Mouse (Mus musculus): Measurements from ENCODE around the gene Tmem245. TPM values are rescaled to one million over a fixed set of nuclear protein-coding genes. Genes with fewer than 3 reads are reported as not detected.

Gene Tmem245
- 10.8 and 13.4 TPM in 2 replicates for polyA plus RNA-seq (2016; fragmentation: Nextera tagmentation; extraction: Ambion mirVana)

- peak; percentile 92 for DNase-seq (ENCODE audit: low spot score)
- no peaks in the 10 kb centered on the region for H3K27me3 ChIP-seq (ENCODE audit: insufficient read depth, poor library complexity, severe bottlenecking)
- peak within 1 kb of the TSS; percentile 96 for H3K27ac ChIP-seq
- H3K4me3 ChIP-seq: peak within 1 kb of the TSS; percentile 81
- peaks cover 46% of the 10 kb centered on the region for H3K4me1 ChIP-seq (replicated peaks)
- no peaks in the 10 kb centered on the region for H3K36me3 ChIP-seq
- H3K9me3 ChIP-seq: no peaks in the 10 kb centered on the region
- WGBS: under 1% methylated on average over 107 of the region's 107 CpGs
These were observed at the start of gene Tmem245 for GRCm38 (mm10) chr4:56946641-56947640. Gene Tmem245, minus strand, starts transcription at chr4:56947437.

GRCm38 (mm10) chr4:56993331-56993730, 46.1 kb upstream of the Tmem245 start:
- peaks cover 23% of the 10 kb centered on the region for H3K4me1 ChIP-seq (replicated peaks)
- peaks cover 47% of the 10 kb centered on the region for H3K27me3 ChIP-seq (ENCODE audit: insufficient read depth, poor library complexity, severe bottlenecking)
- 88% methylated on average over 7 of the region's 7 CpGs for WGBS
- no peak for DNase-seq (ENCODE audit: low spot score)
- H3K9me3 ChIP-seq: peaks cover 6% of the 10 kb centered on the region; the same call in 1 of the 2 replicates
- H3K36me3 ChIP-seq: no peaks in the 10 kb centered on the region
- H3K4me3 ChIP-seq: no peak overlapping the region
- no peak overlapping the region for H3K27ac ChIP-seq

GRCm38 (mm10) chr4:56991951-56992350, 44.7 kb upstream of the Tmem245 start:
- Histone ChIP-seq H3K36me3 (no peaks in the 10 kb centered on the region), H3K4me3 (no peak overlapping the region), H3K27me3 (ENCODE audit: insufficient read depth, poor library complexity, severe bottlenecking) (peaks cover 50% of the 10 kb centered on the region), H3K4me1 (replicated peaks) (peaks cover 14% of the 10 kb centered on the region), H3K9me3 (peaks cover 10% of the 10 kb centered on the region; the same call in 1 of the 2 replicates), H3K27ac (no peak overlapping the region)
- no peak for DNase-seq (ENCODE audit: low spot score)
- WGBS: 84% methylated on average over 2 of the region's 2 CpGs

GRCm38 (mm10) chr4:56990215-56990584, 43.0 kb upstream of the Tmem245 start, which contains the start of gene Frrs1l:
Gene Frrs1l, minus strand, starts transcription at chr4:56990391.
- DNase-seq (ENCODE audit: low spot score): no peak
- Histone ChIP-seq H3K27me3 (ENCODE audit: insufficient read depth, poor library complexity, severe bottlenecking) (peaks cover 50% of the 10 kb centered on the region), H3K27ac (peak within 1 kb of the TSS; percentile 89), H3K9me3 (peaks cover 7% of the 10 kb centered on the region; the same call in 1 of the 2 replicates), H3K4me3 (peak within 1 kb of the TSS; percentile 81), H3K4me1 (replicated peaks) (peaks cover 14% of the 10 kb centered on the region), H3K36me3 (no peaks in the 10 kb centered on the region)
- under 1% methylated on average over 44 of the region's 44 CpGs for WGBS

GRCm38 (mm10) chr4:56989431-56990214, 42.4 kb upstream of the Tmem245 start:
- Histone ChIP-seq H3K27ac (peak overlapping the region; percentile 89), H3K9me3 (peaks cover 7% of the 10 kb centered on the region; the same call in 1 of the 2 replicates), H3K27me3 (ENCODE audit: insufficient read depth, poor library complexity, severe bottlenecking) (peaks cover 50% of the 10 kb centered on the region), H3K4me3 (peak overlapping the region; percentile 81), H3K36me3 (no peaks in the 10 kb centered on the region), H3K4me1 (replicated peaks) (peaks cover 14% of the 10 kb centered on the region)
- DNase-seq (ENCODE audit: low spot score): peak; percentile 43
- 2% methylated on average over 45 of the region's 45 CpGs for WGBS

GRCm38 (mm10) chr4:56965586-56966179, 18.4 kb upstream of the Tmem245 start:
- no peak overlapping the region for H3K27ac ChIP-seq
- WGBS: 77% methylated on average over 7 of the region's 7 CpGs
- DNase-seq (ENCODE audit: low spot score): no peak
- H3K4me1 ChIP-seq (replicated peaks): no peaks in the 10 kb centered on the region
- no peaks in the 10 kb centered on the region for H3K9me3 ChIP-seq
- H3K27me3 ChIP-seq (ENCODE audit: insufficient read depth, poor library complexity, severe bottlenecking): no peaks in the 10 kb centered on the region
- H3K4me3 ChIP-seq: no peak overlapping the region
- H3K36me3 ChIP-seq: peaks cover 7% of the 10 kb centered on the region; the same call in 1 of the 2 replicates

GRCm38 (mm10) chr4:56963687-56964086, 16.4 kb upstream of the Tmem245 start:
- WGBS: 92% methylated on average over 6 of the region's 6 CpGs
- Histone ChIP-seq H3K36me3 (0 out of 2 replicates have a peak, but pooled peaks cover 4% of the 10 kb centered on the region), H3K4me3 (no peak overlapping the region), H3K27me3 (ENCODE audit: insufficient read depth, poor library complexity, severe bottlenecking) (no peaks in the 10 kb centered on the region), H3K9me3 (no peaks in the 10 kb centered on the region), H3K27ac (no peak overlapping the region), H3K4me1 (replicated peaks) (no peaks in the 10 kb centered on the region)
- DNase-seq (ENCODE audit: low spot score): no peak

- Histone ChIP-seq H3K4me3 (no peak overlapping the region), H3K27ac (no peak overlapping the region), H3K27me3 (ENCODE audit: insufficient read depth, poor library complexity, severe bottlenecking) (no peaks in the 10 kb centered on the region), H3K9me3 (no peaks in the 10 kb centered on the region), H3K4me1 (replicated peaks) (0 out of 2 replicates have a peak, but pooled peaks cover 2% of the 10 kb centered on the region), H3K36me3 (no peaks in the 10 kb centered on the region)
- no peak for DNase-seq (ENCODE audit: low spot score)
- 89% methylated on average over 12 of the region's 12 CpGs for WGBS
These were observed 14.2 kb upstream of the Tmem245 start for GRCm38 (mm10) chr4:56961320-56961925.

GRCm38 (mm10) chr4:56957518-56957917, 10.3 kb upstream of the Tmem245 start:
- Histone ChIP-seq H3K4me3 (no peak overlapping the region), H3K9me3 (no peaks in the 10 kb centered on the region), H3K4me1 (replicated peaks) (0 out of 2 replicates have a peak, but pooled peaks cover 2% of the 10 kb centered on the region), H3K27me3 (ENCODE audit: insufficient read depth, poor library complexity, severe bottlenecking) (no peaks in the 10 kb centered on the region), H3K36me3 (no peaks in the 10 kb centered on the region), H3K27ac (no peak overlapping the region)
- no peak for DNase-seq (ENCODE audit: low spot score)
- 59% methylated on average over 9 of the region's 9 CpGs for WGBS

GRCm38 (mm10) chr4:56953235-56953634, 6.0 kb upstream of the Tmem245 start:
- no peaks in the 10 kb centered on the region for H3K27me3 ChIP-seq (ENCODE audit: insufficient read depth, poor library complexity, severe bottlenecking)

GRCm38 (mm10) chr4:56951701-56952100, 4.5 kb upstream of the Tmem245 start:
- Histone ChIP-seq H3K27ac (no peak overlapping the region), H3K9me3 (no peaks in the 10 kb centered on the region), H3K36me3 (no peaks in the 10 kb centered on the region), H3K27me3 (ENCODE audit: insufficient read depth, poor library complexity, severe bottlenecking) (no peaks in the 10 kb centered on the region), H3K4me1 (replicated peaks) (peaks cover 4% of the 10 kb centered on the region; the same call in 1 of the 2 replicates), H3K4me3 (no peak overlapping the region)
- WGBS: 85% methylated on average over 3 of the region's 3 CpGs
- no peak for DNase-seq (ENCODE audit: low spot score)

More at GRCm38 (mm10) chr4:56953235-56953634, 6.0 kb upstream of the Tmem245 start:
- 0 out of 2 replicates have a peak, but pooled peaks cover 2% of the 10 kb centered on the region for H3K4me1 ChIP-seq (replicated peaks)
- no peak for DNase-seq (ENCODE audit: low spot score)
- no peaks in the 10 kb centered on the region for H3K36me3 ChIP-seq
- H3K4me3 ChIP-seq: no peak overlapping the region
- WGBS: 65% methylated on average over 6 of the region's 6 CpGs
- no peaks in the 10 kb centered on the region for H3K9me3 ChIP-seq
- H3K27ac ChIP-seq: no peak overlapping the region

- Histone ChIP-seq H3K27ac (no peak overlapping the region), H3K4me1 (replicated peaks) (peaks cover 23% of the 10 kb centered on the region), H3K9me3 (no peaks in the 10 kb centered on the region), H3K4me3 (no peak overlapping the region), H3K27me3 (ENCODE audit: insufficient read depth, poor library complexity, severe bottlenecking) (no peaks in the 10 kb centered on the region), H3K36me3 (no peaks in the 10 kb centered on the region)
- 78% methylated on average over 6 of the region's 6 CpGs for WGBS
- DNase-seq (ENCODE audit: low spot score): no peak
These were observed 2.3 kb upstream of the Tmem245 start for GRCm38 (mm10) chr4:56949494-56949893.

Data from hindbrain, embryonic 10.5 days (tissue).